Mouse (Mus musculus) olfactory bulb, adult 2 months (tissue): ENCODE data around the gene Pkp4. TPM values are rescaled to one million over a fixed set of nuclear protein-coding genes. Genes with fewer than 3 reads are reported as not detected.

ENCODE experiments used
- H3K27ac ChIP-seq: fragments of 200-500 bp; 2 replicates; pipeline ENCODE4 v1.5.1; 2012; ENCODE audit warnings: low read depth, low read length; ENCODE audit not compliant: insufficient read depth
- H3K4me1 ChIP-seq: fragments of 200-500 bp; 2 replicates; pipeline ENCODE4 v1.6.1; 2012; ENCODE audit warnings: low read length; ENCODE audit not compliant: control insufficient read depth, insufficient read depth
- H3K4me3 ChIP-seq: fragments of 200-500 bp; 2 replicates; pipeline ENCODE4 v1.5.1; 2012; ENCODE audit warnings: mild to moderate bottlenecking, low read depth, low read length, moderate library complexity; ENCODE audit not compliant: insufficient read depth
- CTCF ChIP-seq: fragments of 200-500 bp; IDR thresholded peaks from 2 replicates; pipeline ENCODE4 v1.5.1; 2012; ENCODE audit warnings: low read depth, mild to moderate bottlenecking, low read length, moderate library complexity; ENCODE audit not compliant: insufficient read depth
- POLR2A ChIP-seq: fragments of 200-500 bp; IDR thresholded peaks from 2 replicates; pipeline ENCODE4 v1.6.1; 2012; ENCODE audit warnings: mild to moderate bottlenecking, low read depth, low read length, moderate library complexity; ENCODE audit not compliant: insufficient read depth
- WGBS: fragments of 180-500 bp; shearing (Covaris S2); methylation state at CpG from one replicate; pipeline ENCODE4 v1.1.7; 2018; 5-methylcytosine and 5-hydroxymethylcytosine counted together
- polyA plus RNA-seq: library from polyadenylated mRNA; stranded (reverse); fragments of >200 nt; gene quantifications from 2 replicates; pipeline ENCODE4 v1.2.4, GENCODE M21; 2012; ENCODE audit warnings: low replicate concordance; ENCODE audit not compliant: missing spikeins, insufficient read depth, insufficient read length

Gene Pkp4
- polyA plus RNA-seq, 1 experiment = 318 TPM

GRCm38 (mm10) chr2:59346443-59346842 lies 185.8 kb downstream of the Pkp4 start:
- Histone ChIP-seq H3K27ac (no peak overlapping the region), H3K4me3 (no peak overlapping the region), H3K4me1 (peaks cover 36% of the 10 kb centered on the region)
- TF ChIP-seq POLR2A = no peak
- no peak for TF ChIP-seq CTCF
- 87% methylated on average over 12 of the region's 12 CpGs for WGBS

- 56% methylated on average over 8 of the region's 8 CpGs for WGBS
- H3K27ac ChIP-seq = no peak overlapping the region
- no peak overlapping the region for H3K4me3 ChIP-seq
- no peak for TF ChIP-seq CTCF
- no peak for TF ChIP-seq POLR2A
- peaks cover 47% of the 10 kb centered on the region for H3K4me1 ChIP-seq
Measured at GRCm38 (mm10) chr2:59348585-59348984, 187.9 kb downstream of the Pkp4 start.

- H3K27ac ChIP-seq = peak overlapping the region; percentile 63
- no peak overlapping the region for H3K4me3 ChIP-seq
- TF ChIP-seq CTCF (no peak), POLR2A (no peak)
- 56% methylated on average over 3 of the region's 3 CpGs for WGBS
- peaks cover 47% of the 10 kb centered on the region for H3K4me1 ChIP-seq
Measured at GRCm38 (mm10) chr2:59350094-59350493, 189.4 kb downstream of the Pkp4 start.

- WGBS = 18% methylated on average over 16 of the region's 16 CpGs
- peak overlapping the region; percentile 99 for H3K27ac ChIP-seq
- TF ChIP-seq POLR2A = no peak
- no peak for TF ChIP-seq CTCF
- no peak overlapping the region for H3K4me3 ChIP-seq
- H3K4me1 ChIP-seq = peaks cover 39% of the 10 kb centered on the region
Measured at GRCm38 (mm10) chr2:59351303-59352099, 190.9 kb downstream of the Pkp4 start.

GRCm38 (mm10) chr2:59353821-59354220 lies 193.2 kb downstream of the Pkp4 start:
- 77% methylated on average over 3 of the region's 3 CpGs for WGBS
- no peak overlapping the region for H3K27ac ChIP-seq
- TF ChIP-seq CTCF (no peak), POLR2A (no peak)
- H3K4me1 ChIP-seq = peaks cover 24% of the 10 kb centered on the region
- H3K4me3 ChIP-seq = no peak overlapping the region

GRCm38 (mm10) chr2:59355531-59356289 lies 195.1 kb downstream of the Pkp4 start:
- Histone ChIP-seq H3K27ac (no peak overlapping the region), H3K4me1 (peaks cover 12% of the 10 kb centered on the region), H3K4me3 (no peak overlapping the region)
- TF ChIP-seq POLR2A = no peak
- TF ChIP-seq CTCF = no peak
- WGBS = 96% methylated on average over 5 of the region's 5 CpGs

- H3K4me3 ChIP-seq = no peak overlapping the region
- TF ChIP-seq CTCF (no peak), POLR2A (no peak)
- H3K4me1 ChIP-seq = peaks cover 3% of the 10 kb centered on the region; the same call in 1 of the 2 replicates
- WGBS = 54% methylated on average over 9 of the region's 9 CpGs
- H3K27ac ChIP-seq = no peak overlapping the region
Measured at GRCm38 (mm10) chr2:59359760-59360342, 199.2 kb downstream of the Pkp4 start.

- WGBS = 50% methylated on average over 4 of the region's 4 CpGs
- Histone ChIP-seq H3K4me1 (peaks cover 3% of the 10 kb centered on the region; the same call in 1 of the 2 replicates), H3K4me3 (no peak overlapping the region), H3K27ac (no peak overlapping the region)
- no peak for TF ChIP-seq POLR2A
Measured at GRCm38 (mm10) chr2:59361350-59361780, 200.7 kb downstream of the Pkp4 start.

GRCm38 (mm10) chr2:59364156-59364842 lies 203.6 kb downstream of the Pkp4 start:
- no peak overlapping the region for H3K4me3 ChIP-seq
- H3K4me1 ChIP-seq = peaks cover 3% of the 10 kb centered on the region; the same call in 1 of the 2 replicates
- TF ChIP-seq POLR2A (no peak), CTCF (no peak)
- WGBS = 89% methylated on average over 3 of the region's 3 CpGs
- no peak overlapping the region for H3K27ac ChIP-seq
